Mouse (Mus musculus): ENCODE measurements around the gene Pax3. TPM values are rescaled to one million over a fixed set of nuclear protein-coding genes. Genes with fewer than 3 reads are reported as not detected.

The Pax3 gene
- polyA plus RNA-seq, 1 experiment from 2014 or later: 24.4 TPM

DNA sequence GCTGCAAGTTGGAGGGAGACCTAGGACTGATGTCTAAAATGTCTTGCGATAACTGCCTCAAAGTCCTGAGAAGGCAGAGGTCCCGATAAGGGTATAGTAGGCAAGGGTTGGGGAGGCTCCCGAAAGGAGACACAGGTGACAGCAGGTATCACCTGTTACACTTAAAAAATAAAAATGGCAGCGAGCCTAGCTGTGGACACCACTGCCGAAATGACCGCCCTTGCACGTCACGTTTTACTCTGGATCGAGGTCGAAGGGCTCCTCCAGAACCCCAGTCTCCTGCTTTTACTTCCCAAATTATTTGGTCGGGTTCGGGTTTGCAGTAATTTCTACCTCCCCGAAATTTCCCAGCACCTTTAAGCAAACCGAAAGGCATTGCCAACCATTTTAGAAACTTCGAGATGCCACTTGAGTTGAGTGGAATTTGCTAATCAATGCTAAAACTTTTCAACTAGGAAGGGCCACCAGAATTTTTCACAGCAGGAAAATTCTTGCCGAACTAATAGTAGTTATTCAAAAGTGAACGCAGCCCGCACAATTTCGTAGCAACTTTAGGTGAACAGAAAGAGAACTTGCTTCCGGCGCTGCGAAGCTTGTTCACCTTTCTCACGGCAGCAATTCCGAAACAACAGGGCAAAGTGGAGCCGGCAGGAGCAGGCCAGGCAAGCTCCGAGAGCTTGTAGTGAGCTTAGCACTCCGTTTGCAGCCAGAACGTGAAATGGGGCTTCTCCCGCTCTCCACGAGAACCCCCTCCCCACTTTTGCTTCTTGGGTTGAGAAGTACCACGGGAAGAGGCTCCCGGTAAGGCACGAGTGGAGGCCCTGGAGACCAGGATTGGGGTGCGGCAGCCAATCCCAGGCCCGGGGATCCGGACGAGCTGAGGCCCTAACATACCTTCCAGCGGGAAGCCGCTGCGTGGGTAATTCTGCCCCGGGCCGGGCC lies 892 bp downstream of the Pax3 start:
- 0 out of 2 replicates have a peak, but pooled peaks have one; percentile 12 for ATAC-seq (ENCODE audit: low FRiP score)
- under 1% methylated on average over 42 of the region's 42 CpGs for WGBS
- Histone ChIP-seq H3K4me3 (peak overlapping the region; percentile 48), H3K36me3 (no peaks in the 10 kb centered on the region), H3K4me1 (replicated peaks) (peaks cover 27% of the 10 kb centered on the region), H3K27ac (peak overlapping the region; percentile 87), H3K9me3 (no peaks in the 10 kb centered on the region), H3K27me3 (peaks cover 83% of the 10 kb centered on the region), H3K4me2 (peak overlapping the region; percentile 77), H3K9ac (peak overlapping the region; percentile 75)

DNA sequence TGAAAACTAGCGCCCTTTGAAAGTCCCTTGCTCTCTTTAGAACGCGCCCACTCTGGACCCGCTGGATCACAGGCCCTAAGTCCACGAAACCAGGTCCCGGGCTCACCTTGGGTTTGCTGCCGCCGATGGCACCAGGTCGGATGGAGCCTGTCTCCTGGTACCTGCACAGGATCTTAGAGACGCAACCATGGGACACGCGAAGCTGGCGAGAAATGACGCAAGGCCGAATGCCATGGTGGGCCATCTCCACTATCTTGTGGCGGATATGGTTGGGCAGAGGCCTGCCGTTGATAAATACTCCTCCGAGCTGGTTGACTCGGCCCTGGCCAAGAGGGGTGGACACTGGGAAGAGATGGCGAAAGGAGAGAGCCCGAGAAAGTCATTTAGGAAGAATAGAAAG lies 1.8 kb downstream of the Pax3 start:
- Histone ChIP-seq H3K36me3 (no peaks in the 10 kb centered on the region), H3K9me3 (no peaks in the 10 kb centered on the region), H3K4me2 (peak overlapping the region; percentile 77), H3K9ac (peak overlapping the region; percentile 75), H3K27ac (peak overlapping the region; percentile 61), H3K4me1 (replicated peaks) (peaks cover 27% of the 10 kb centered on the region), H3K27me3 (peaks cover 85% of the 10 kb centered on the region), H3K4me3 (peak overlapping the region; percentile 48)
- ATAC-seq (ENCODE audit: low FRiP score): no peak
- 1% methylated on average over 21 of the region's 21 CpGs for WGBS

DNA sequence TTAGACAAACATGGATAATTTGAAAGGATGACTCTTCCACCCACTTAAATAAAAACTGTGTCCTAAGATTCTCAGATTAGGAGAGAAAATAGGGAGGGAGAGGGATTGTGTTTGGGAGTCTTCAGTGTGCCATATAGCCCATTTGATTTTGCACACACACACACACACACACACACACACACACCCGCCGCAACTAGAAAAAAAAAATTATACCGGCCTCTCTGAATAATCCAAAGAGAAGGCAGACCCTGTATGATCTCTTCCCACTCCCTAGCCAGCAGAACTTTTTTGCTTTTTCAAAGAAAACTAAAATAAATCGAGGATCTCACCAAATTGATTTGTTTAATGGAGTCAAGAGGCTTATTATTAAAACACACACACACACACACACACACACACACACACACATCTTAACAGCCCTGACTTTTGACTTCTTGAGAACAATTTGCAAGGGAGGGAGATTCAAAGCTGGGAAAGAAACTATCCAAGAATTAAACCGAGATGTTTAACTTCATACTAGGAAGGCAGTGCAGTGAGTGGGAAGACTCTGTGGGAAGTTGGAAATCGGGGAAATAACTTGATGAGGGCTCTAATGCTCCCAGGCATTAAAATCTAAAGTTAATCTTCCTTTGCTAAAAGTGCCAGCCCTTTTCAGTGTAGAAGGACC lies 2.4 kb downstream of the Pax3 start:
- WGBS: 9% methylated on average over 6 of the region's 6 CpGs
- H3K9ac ChIP-seq: peak overlapping the region; percentile 75
- peaks cover 85% of the 10 kb centered on the region for H3K27me3 ChIP-seq
- no peaks in the 10 kb centered on the region for H3K36me3 ChIP-seq
- peaks cover 33% of the 10 kb centered on the region for H3K4me1 ChIP-seq (replicated peaks)
- peak overlapping the region; percentile 48 for H3K4me3 ChIP-seq
- H3K4me2 ChIP-seq: peak overlapping the region; percentile 77
- ATAC-seq (ENCODE audit: low FRiP score): no peak
- H3K9me3 ChIP-seq: no peaks in the 10 kb centered on the region
- H3K27ac ChIP-seq: no peak overlapping the region

DNA sequence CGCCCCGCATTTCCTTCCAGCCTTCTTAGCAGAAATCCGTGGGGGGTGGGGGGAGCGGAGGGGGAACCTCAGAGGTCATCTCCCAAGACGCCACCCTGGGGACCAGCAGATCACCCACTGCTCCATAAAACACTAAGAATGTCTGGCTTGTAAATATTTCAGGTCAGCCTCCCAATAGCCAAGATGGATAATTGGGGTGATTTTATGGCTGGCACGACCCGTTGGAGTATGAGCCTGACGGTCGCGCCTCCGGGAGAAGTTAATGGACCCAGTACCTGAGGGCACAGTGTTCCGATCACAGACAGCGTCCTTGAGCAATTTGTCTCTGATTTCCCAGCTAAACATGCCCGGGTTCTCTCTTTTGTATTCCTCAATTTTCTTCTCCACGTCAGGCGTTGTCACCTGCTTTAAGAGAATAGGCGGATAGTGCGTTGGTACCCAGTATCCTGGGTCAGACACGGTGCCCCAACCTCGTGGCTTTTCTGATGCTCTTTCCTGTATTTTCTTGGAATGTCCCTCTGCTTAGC lies 3.4 kb downstream of the Pax3 start:
- H3K4me1 ChIP-seq (replicated peaks): peaks cover 41% of the 10 kb centered on the region
- peak overlapping the region; percentile 48 for H3K4me3 ChIP-seq
- under 1% methylated on average over 20 of the region's 20 CpGs for WGBS
- no peaks in the 10 kb centered on the region for H3K36me3 ChIP-seq
- H3K27ac ChIP-seq: 0 out of 2 replicates have a peak overlapping the region, but pooled peaks have one; percentile 2
- H3K9me3 ChIP-seq: no peaks in the 10 kb centered on the region
- no peak for ATAC-seq (ENCODE audit: low FRiP score)
- H3K27me3 ChIP-seq: peaks cover 76% of the 10 kb centered on the region
- H3K9ac ChIP-seq: peak overlapping the region; percentile 73
- peak overlapping the region; percentile 77 for H3K4me2 ChIP-seq

DNA sequence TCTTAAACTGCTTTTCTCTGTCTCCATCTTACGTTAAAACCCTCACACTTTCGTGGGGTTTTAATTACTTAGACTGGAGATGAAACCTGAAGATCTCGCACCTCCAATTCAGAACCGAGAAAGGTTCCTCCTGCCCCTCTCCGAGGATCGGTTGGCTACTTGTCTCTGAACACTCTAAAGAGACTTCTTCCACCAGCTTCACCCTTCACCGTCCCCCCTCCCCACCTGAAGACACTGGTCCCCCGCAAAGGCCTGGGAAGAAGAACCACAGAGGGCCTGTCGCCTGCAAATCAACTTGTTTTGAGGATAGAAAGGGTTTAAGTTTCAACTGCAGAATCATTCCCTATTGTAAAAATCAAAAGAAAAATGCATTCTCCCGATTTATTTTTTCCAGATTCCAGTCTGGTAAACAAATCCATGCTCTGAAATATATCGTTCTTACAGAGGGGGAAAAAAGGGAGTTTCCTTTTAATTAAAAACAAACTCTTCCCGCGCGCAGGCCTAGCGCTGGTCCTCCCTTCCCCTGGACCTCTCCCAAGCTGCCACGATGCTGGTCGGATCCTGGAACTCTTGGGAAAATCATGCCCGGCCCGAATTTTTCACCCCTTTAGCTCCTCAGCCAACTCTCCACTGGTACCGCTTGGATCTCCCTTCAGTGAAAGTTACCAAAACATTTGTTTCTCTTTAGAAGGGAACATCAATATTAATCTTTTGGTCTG lies 4.0 kb downstream of the Pax3 start:
- Histone ChIP-seq H3K9ac (peak overlapping the region; percentile 73), H3K27me3 (peaks cover 75% of the 10 kb centered on the region), H3K27ac (peak overlapping the region; percentile 86)

DNA sequence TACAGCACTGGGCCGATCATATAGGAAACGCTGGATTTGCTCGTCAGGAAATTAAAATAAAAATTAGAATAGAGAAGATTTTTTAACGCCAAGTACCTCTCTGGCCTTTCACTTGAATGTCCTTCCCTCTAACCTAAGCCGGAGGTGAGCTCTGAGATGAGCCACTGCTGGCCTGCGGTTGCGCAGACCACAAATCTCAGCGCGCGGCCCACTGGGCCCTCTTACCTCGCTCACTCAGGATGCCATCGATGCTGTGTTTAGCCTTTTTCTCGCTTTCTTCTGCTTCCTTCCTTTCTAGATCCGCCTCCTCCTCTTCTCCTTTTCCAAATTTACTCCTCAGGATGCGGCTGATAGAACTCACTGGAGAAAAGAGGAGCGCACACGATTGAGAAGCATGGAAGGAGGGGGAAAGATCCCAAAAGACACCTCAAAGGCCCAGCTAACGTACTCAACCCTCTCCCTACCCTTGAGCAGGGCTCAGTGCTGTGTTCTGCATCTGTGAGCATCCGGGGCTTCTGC lies 4.7 kb downstream of the Pax3 start:
- peaks cover 41% of the 10 kb centered on the region for H3K4me1 ChIP-seq (replicated peaks)
- peaks cover 75% of the 10 kb centered on the region for H3K27me3 ChIP-seq
- no peak for ATAC-seq (ENCODE audit: low FRiP score)
- WGBS: 10% methylated on average over 19 of the region's 19 CpGs
- peak overlapping the region; percentile 48 for H3K4me3 ChIP-seq
- H3K27ac ChIP-seq: peak overlapping the region; percentile 86
- H3K4me2 ChIP-seq: peak overlapping the region; percentile 77
- H3K36me3 ChIP-seq: no peaks in the 10 kb centered on the region
- peak overlapping the region; percentile 73 for H3K9ac ChIP-seq
- no peaks in the 10 kb centered on the region for H3K9me3 ChIP-seq

More for the DNA sequence above, 4.0 kb downstream of the Pax3 start:
- H3K4me1 ChIP-seq (replicated peaks): peaks cover 43% of the 10 kb centered on the region
- 3% methylated on average over 20 of the region's 20 CpGs for WGBS
- H3K36me3 ChIP-seq: no peaks in the 10 kb centered on the region
- no peaks in the 10 kb centered on the region for H3K9me3 ChIP-seq
- H3K4me2 ChIP-seq: peak overlapping the region; percentile 77
- H3K4me3 ChIP-seq: peak overlapping the region; percentile 48
- no peak for ATAC-seq (ENCODE audit: low FRiP score)

DNA sequence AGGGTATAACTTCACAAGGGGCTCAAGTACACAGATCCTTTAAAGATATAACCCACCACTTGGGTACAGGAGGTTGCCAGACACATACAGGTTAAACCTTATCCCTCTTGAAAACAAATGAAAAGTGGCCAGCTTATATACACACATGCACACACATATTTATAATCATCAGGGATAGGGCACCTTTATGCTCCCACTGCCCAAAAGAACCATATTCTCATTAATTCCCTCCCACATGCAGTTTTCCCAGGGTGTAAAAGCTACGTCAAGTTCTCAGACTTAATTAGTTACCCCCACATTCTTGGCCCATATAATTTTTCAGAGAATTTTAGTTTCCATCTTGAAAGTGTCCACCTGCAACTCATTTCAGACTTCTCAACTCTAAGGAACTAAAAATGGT lies 5.2 kb downstream of the Pax3 start:
- Histone ChIP-seq H3K4me2 (peak overlapping the region; percentile 77), H3K9me3 (no peaks in the 10 kb centered on the region), H3K4me3 (peak overlapping the region; percentile 48), H3K27ac (peak overlapping the region; percentile 86), H3K9ac (peak overlapping the region; percentile 73), H3K27me3 (peaks cover 75% of the 10 kb centered on the region), H3K36me3 (no peaks in the 10 kb centered on the region), H3K4me1 (replicated peaks) (peaks cover 39% of the 10 kb centered on the region)
- 26% methylated on average over 1 of the region's 1 CpGs for WGBS
- no peak for ATAC-seq (ENCODE audit: low FRiP score)

DNA sequence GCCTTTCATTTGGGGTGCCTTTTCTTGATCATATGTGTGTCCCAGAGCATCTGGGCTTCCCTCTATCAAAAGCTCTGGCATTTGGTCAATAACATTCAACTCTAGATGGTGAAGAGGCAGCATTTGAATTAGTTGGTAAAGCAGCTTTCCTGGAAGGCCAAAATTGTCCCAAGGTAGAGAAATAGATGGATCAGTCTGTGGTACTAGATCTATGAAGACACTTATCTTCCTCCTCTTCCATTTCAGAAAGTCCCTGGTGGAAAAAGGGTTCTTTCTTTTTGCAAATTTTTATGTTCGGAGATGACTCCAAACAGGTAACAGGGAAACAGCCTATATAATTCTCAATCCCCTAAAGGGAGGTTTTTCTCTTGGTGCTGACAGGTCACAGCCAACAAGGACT lies 5.6 kb downstream of the Pax3 start:
- peak overlapping the region; percentile 86 for H3K27ac ChIP-seq
- no peaks in the 10 kb centered on the region for H3K36me3 ChIP-seq
- H3K4me1 ChIP-seq (replicated peaks): peaks cover 35% of the 10 kb centered on the region
- H3K9me3 ChIP-seq: no peaks in the 10 kb centered on the region
- peak overlapping the region; percentile 48 for H3K4me3 ChIP-seq
- peak overlapping the region; percentile 77 for H3K4me2 ChIP-seq
- H3K27me3 ChIP-seq: peaks cover 73% of the 10 kb centered on the region
- peak overlapping the region; percentile 73 for H3K9ac ChIP-seq
- WGBS: 50% methylated on average over 1 of the region's 1 CpGs
- no peak for ATAC-seq (ENCODE audit: low FRiP score)

DNA sequence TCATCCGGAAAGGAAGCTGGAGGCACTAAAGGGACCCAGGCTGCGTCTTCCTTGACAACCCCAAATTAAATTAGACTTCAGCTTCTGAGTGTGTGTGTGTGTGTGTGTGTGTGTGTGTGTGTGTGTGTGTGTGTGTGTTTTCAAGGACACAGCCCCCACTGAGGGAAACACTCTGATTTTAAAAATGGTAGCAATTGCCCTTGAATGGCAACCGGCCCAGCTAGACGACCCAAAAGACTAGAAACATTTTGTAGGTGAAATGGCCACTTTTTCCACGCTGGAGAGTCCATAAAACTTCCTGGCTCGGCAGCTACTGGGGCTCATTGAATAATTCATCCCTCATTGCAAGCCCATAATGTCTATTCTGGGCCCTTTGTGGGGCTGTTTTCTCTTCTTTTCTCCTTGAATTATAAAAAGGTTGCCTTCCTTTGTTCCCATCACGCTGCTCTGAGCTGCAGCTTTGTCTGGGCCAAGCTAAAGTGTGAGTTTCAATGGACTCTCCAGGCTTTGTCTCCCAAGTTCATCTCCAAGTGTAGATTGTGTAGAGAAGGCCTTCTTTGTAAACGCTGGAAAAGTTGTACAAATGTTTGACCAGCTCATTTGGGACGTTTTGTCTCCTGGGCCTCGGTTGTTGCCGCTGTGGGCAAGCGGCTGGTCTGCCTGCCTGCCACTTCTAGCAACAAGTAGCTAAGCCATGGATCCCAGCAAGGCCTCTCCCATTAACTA lies 6.4 kb downstream of the Pax3 start:
- peak overlapping the region; percentile 86 for H3K27ac ChIP-seq
- peak overlapping the region; percentile 77 for H3K4me2 ChIP-seq
- H3K4me3 ChIP-seq: peak overlapping the region; percentile 48
- peaks cover 70% of the 10 kb centered on the region for H3K27me3 ChIP-seq
- H3K9ac ChIP-seq: peak overlapping the region; percentile 75; the same call in 1 of the 2 replicates
- 4% methylated on average over 12 of the region's 12 CpGs for WGBS
- H3K4me1 ChIP-seq (replicated peaks): peaks cover 31% of the 10 kb centered on the region
- no peaks in the 10 kb centered on the region for H3K36me3 ChIP-seq
- H3K9me3 ChIP-seq: no peaks in the 10 kb centered on the region
- ATAC-seq (ENCODE audit: low FRiP score): peak; percentile 66

DNA sequence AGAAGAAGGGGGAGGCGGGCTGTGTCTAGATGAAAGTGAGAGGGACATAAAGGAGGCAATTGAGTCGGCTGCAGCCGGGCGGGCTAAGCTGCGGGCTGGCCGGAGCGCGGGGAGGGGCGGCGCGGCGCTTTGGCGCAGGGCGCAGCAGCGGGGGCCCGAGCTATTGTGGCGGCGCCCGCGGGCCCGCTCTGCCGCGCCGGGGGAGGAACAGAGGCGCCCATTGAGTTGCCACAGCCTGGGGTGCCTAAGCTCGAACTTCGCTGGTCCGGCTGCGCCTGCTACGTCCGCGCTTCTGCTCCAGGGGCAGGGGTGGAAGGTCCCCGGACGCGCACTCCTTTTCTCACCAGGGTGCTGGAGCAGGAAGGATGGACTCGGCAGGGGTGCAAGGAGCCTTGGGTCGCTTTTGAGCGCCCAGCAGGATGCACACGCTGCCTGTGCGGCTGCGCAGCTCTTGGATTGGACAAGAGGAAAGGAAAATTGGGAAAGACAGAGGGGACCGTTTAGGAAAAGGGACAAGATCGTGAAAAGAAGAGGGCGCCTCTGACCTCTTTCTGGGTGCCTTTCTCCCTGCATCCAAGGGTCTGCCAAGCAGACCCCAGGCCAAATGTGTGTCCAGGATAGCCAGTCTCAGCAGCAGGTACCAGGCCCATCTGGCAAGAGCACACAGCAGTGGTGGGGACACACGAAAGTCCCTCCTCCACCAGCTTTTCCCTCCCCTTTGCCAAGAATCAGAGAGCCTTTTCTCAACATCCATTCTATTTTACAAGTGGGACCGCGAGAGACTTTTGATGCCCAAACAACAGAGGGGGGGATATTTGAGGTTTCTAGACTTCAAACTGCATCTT lies 7.2 kb downstream of the Pax3 start:
- ATAC-seq (ENCODE audit: low FRiP score): peak; percentile 76
- Histone ChIP-seq H3K36me3 (no peaks in the 10 kb centered on the region), H3K4me3 (peak overlapping the region; percentile 48), H3K9me3 (no peaks in the 10 kb centered on the region), H3K4me2 (peak overlapping the region; percentile 77), H3K4me1 (replicated peaks) (peaks cover 31% of the 10 kb centered on the region), H3K27ac (peak overlapping the region; percentile 86), H3K27me3 (peaks cover 72% of the 10 kb centered on the region), H3K9ac (peak overlapping the region; percentile 75)
- WGBS: under 1% methylated on average over 47 of the region's 47 CpGs
